Mouse (Mus musculus): ENCODE results near the gene Myo3a. TPM values are rescaled to one million over a fixed set of nuclear protein-coding genes. Genes with fewer than 3 reads are reported as not detected.

Myo3a gene
- polyA plus RNA-seq (2011; ENCODE audit: insufficient read depth, insufficient read length, low replicate concordance, missing spikeins): not detected in 2 replicates

- no peak within 1 kb of the TSS for H3K4me3 ChIP-seq (replicated peaks; ENCODE audit: control insufficient read depth, low read depth, low read length)
- 12% methylated on average over 21 of the region's 21 CpGs for WGBS
- TF ChIP-seq CTCF (IDR thresholded peaks at IDR 0.05; ENCODE audit: control insufficient read depth, insufficient read depth, low read length): no peak
- no peak for TF ChIP-seq POLR2A (IDR thresholded peaks at IDR 0.05; ENCODE audit: borderline replicate concordance, control insufficient read depth, low read depth, low read length)
Observed at GRCm38 (mm10) chr2:22227308-22227707, at the start of gene Myo3a. TSS of gene Myo3a (plus strand) at chr2:22227503.

DNA sequence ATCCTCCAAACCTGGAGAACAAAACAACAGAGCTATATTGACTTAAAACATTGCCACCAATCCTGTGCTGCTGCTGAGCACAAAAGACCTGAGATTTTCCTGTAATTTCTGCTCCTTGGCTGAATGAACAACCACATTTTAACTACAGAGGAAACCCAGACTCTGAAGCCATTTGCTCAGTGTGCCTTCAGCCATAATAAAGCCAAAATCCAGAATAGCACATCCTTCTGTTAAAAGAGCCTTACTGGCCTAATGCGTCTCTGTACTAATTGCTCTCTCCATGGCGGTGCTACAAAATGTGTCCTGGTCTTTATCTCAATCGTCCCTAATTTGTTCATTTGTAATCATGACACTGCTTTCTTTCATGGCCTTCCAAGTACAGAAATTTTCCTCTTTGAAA, 23.2 kb downstream of the Myo3a start:
- TF ChIP-seq CTCF (IDR thresholded peaks at IDR 0.05; ENCODE audit: control insufficient read depth, insufficient read depth, low read length) (no peak), POLR2A (IDR thresholded peaks at IDR 0.05; ENCODE audit: borderline replicate concordance, control insufficient read depth, low read depth, low read length) (no peak)
- 77% methylated on average over 3 of the region's 3 CpGs for WGBS
- Histone ChIP-seq H3K4me3 (replicated peaks; ENCODE audit: control insufficient read depth, low read depth, low read length) (no peak overlapping the region), H3K4me1 (ENCODE audit: control insufficient read depth, insufficient read depth, low read length) (no peaks in the 10 kb centered on the region), H3K27ac (ENCODE audit: control insufficient read depth, insufficient read depth, low read depth, low read length, poor library complexity) (no peak overlapping the region)

More at GRCm38 (mm10) chr2:22227308-22227707, at the start of gene Myo3a:
- Histone ChIP-seq H3K4me1 (ENCODE audit: control insufficient read depth, insufficient read depth, low read length) (no peaks in the 10 kb centered on the region), H3K27ac (ENCODE audit: control insufficient read depth, insufficient read depth, low read depth, low read length, poor library complexity) (no peak within 1 kb of the TSS)

DNA sequence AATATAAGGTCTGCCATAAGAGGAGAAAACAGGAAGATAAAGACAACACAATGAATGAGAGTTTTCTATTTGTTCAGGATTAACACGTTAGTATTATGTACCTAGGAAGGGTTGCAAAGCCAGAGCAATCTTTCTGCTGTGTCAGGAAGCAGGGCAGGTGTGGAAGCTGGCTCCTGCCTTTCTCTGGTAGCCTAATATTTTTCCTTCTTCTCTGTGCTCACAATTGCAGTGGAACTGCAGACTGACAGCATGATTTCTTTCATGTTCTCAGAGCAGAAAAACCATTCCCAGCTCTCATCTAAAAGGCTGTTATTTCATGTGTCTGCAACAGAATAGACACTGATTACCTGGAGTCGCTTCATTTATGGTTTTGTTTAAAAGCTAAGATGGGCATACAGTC, 23.7 kb downstream of the Myo3a start:
- WGBS: 66% methylated on average over 2 of the region's 2 CpGs
- Histone ChIP-seq H3K27ac (ENCODE audit: control insufficient read depth, insufficient read depth, low read depth, low read length, poor library complexity) (no peak overlapping the region), H3K4me1 (ENCODE audit: control insufficient read depth, insufficient read depth, low read length) (no peaks in the 10 kb centered on the region), H3K4me3 (replicated peaks; ENCODE audit: control insufficient read depth, low read depth, low read length) (no peak overlapping the region)
- TF ChIP-seq POLR2A (IDR thresholded peaks at IDR 0.05; ENCODE audit: borderline replicate concordance, control insufficient read depth, low read depth, low read length) (no peak), CTCF (IDR thresholded peaks at IDR 0.05; ENCODE audit: control insufficient read depth, insufficient read depth, low read length) (no peak)

DNA sequence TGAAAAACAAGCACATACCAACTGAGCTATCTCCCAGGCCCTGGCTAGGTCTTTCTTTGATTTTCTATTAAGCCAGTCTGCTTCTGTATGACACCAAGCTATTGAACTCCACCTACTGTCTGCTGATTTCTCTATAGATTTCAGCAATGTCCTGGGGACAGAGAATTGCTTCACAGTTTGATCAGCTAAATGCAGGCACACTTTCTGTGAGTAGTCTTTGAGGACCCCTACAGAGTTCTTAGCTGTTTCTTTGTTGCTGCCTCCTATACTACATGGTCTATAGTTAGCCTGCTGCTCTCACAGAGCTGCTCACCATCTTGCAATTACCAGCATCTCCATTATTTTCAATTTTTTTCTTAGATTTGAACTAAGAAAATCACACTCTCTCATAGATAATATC, 28.3 kb downstream of the Myo3a start:
- H3K4me1 ChIP-seq (ENCODE audit: control insufficient read depth, insufficient read depth, low read length): no peaks in the 10 kb centered on the region
- TF ChIP-seq CTCF (IDR thresholded peaks at IDR 0.05; ENCODE audit: control insufficient read depth, insufficient read depth, low read length): no peak
- TF ChIP-seq POLR2A (IDR thresholded peaks at IDR 0.05; ENCODE audit: borderline replicate concordance, control insufficient read depth, low read depth, low read length): no peak
- H3K27ac ChIP-seq (ENCODE audit: control insufficient read depth, insufficient read depth, low read depth, low read length, poor library complexity): no peak overlapping the region
- H3K4me3 ChIP-seq (replicated peaks; ENCODE audit: control insufficient read depth, low read depth, low read length): no peak overlapping the region

DNA sequence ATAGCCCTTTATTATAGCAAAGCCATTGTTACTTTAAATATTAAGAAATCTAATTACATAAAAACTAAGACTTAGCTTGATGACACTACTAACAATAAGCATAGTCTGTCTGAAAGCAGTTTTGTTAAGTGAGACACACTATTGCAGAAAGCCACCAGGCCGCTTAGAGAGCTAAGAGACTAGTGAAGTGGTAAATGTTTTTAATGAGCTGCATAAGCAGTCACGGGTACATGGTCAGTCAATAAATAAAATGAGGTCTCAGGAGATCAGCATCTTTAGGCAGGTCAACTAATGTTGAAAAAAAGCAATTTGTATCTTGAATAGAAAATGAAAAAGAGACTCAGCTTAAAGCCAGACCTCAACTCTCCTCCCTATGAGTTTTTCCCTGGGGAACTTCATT, 44.3 kb downstream of the Myo3a start:
- TF ChIP-seq CTCF (IDR thresholded peaks at IDR 0.05; ENCODE audit: control insufficient read depth, insufficient read depth, low read length): no peak
- TF ChIP-seq POLR2A (IDR thresholded peaks at IDR 0.05; ENCODE audit: borderline replicate concordance, control insufficient read depth, low read depth, low read length): no peak
- no peak overlapping the region for H3K4me3 ChIP-seq (replicated peaks; ENCODE audit: control insufficient read depth, low read depth, low read length)
- no peak overlapping the region for H3K27ac ChIP-seq (ENCODE audit: control insufficient read depth, insufficient read depth, low read depth, low read length, poor library complexity)
- H3K4me1 ChIP-seq (ENCODE audit: control insufficient read depth, insufficient read depth, low read length): no peaks in the 10 kb centered on the region
- 72% methylated on average over 2 of the region's 2 CpGs for WGBS

GRCm38 (mm10) chr2:22285366-22285765, 58.1 kb downstream of the Myo3a start:
- 61% methylated on average over 2 of the region's 2 CpGs for WGBS
- TF ChIP-seq CTCF (IDR thresholded peaks at IDR 0.05; ENCODE audit: control insufficient read depth, insufficient read depth, low read length) (no peak), POLR2A (IDR thresholded peaks at IDR 0.05; ENCODE audit: borderline replicate concordance, control insufficient read depth, low read depth, low read length) (no peak)
- H3K4me3 ChIP-seq (replicated peaks; ENCODE audit: control insufficient read depth, low read depth, low read length): no peak overlapping the region
- no peaks in the 10 kb centered on the region for H3K4me1 ChIP-seq (ENCODE audit: control insufficient read depth, insufficient read depth, low read length)
- H3K27ac ChIP-seq (ENCODE audit: control insufficient read depth, insufficient read depth, low read depth, low read length, poor library complexity): no peak overlapping the region

DNA sequence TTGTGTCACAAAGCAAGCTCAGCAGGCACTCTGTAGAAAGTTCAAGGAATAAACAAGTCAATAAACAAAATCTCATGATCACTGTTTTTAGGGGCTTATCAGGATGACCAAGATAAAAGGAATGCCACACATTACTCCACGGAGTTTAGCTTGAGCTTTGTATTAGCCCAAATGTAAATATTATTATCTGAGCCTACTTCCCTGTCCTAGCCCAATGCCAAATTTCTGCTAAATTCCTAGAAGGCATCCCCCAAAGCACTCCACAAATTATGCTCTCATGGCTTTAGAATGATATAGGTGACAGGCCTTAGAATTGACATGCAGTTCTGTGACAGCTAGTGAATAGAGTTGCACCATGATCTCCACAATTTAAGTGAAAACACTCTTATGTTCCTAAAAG, 58.5 kb downstream of the Myo3a start:
- H3K27ac ChIP-seq (ENCODE audit: control insufficient read depth, insufficient read depth, low read depth, low read length, poor library complexity): no peak overlapping the region
- 55% methylated on average over 1 of the region's 1 CpGs for WGBS
- TF ChIP-seq POLR2A (IDR thresholded peaks at IDR 0.05; ENCODE audit: borderline replicate concordance, control insufficient read depth, low read depth, low read length) (no peak), CTCF (IDR thresholded peaks at IDR 0.05; ENCODE audit: control insufficient read depth, insufficient read depth, low read length) (no peak)
- no peaks in the 10 kb centered on the region for H3K4me1 ChIP-seq (ENCODE audit: control insufficient read depth, insufficient read depth, low read length)
- no peak overlapping the region for H3K4me3 ChIP-seq (replicated peaks; ENCODE audit: control insufficient read depth, low read depth, low read length)

- no peak overlapping the region for H3K4me3 ChIP-seq (replicated peaks; ENCODE audit: control insufficient read depth, low read depth, low read length)
- no peak for TF ChIP-seq CTCF (IDR thresholded peaks at IDR 0.05; ENCODE audit: control insufficient read depth, insufficient read depth, low read length)
- no peak for TF ChIP-seq POLR2A (IDR thresholded peaks at IDR 0.05; ENCODE audit: borderline replicate concordance, control insufficient read depth, low read depth, low read length)
- 66% methylated on average over 11 of the region's 11 CpGs for WGBS
- H3K27ac ChIP-seq (ENCODE audit: control insufficient read depth, insufficient read depth, low read depth, low read length, poor library complexity): no peak overlapping the region
- no peaks in the 10 kb centered on the region for H3K4me1 ChIP-seq (ENCODE audit: control insufficient read depth, insufficient read depth, low read length)
Observed at GRCm38 (mm10) chr2:22293579-22294446, 66.5 kb downstream of the Myo3a start.

Data from bone marrow, adult 2 months (tissue).